Mouse (Mus musculus) heart, postnatal 0 days (tissue): ENCODE measurements around the gene Otx2. TPM values are rescaled to one million over a fixed set of nuclear protein-coding genes. Genes with fewer than 3 reads are reported as not detected.

Source experiments
- ATAC-seq: fragments of 200-750 bp; cut with Nextera tagmentation; 2 replicates; pipeline ENCODE4 v1.8.0; 2017; ENCODE audit warnings: low read depth, moderate number of reproducible peaks, moderate library complexity; ENCODE audit not compliant: insufficient read depth
- DNase-seq: peaks from one replicate; pipeline ENCODE4 v3.0.0-alpha.2; 2016; ENCODE audit warnings: low spot score
- H3K27ac ChIP-seq: fragments of 300-500 bp; sonication (generic); 2 replicates; pipeline ENCODE4 v1.5.1; 2014; ENCODE audit warnings: low read depth, mild to moderate bottlenecking
- H3K27me3 ChIP-seq: fragments of 300-500 bp; sonication (generic); 2 replicates; pipeline ENCODE4 v1.6.1; 2014; ENCODE audit warnings: low read length, mixed read lengths; ENCODE audit not compliant: control insufficient read depth, insufficient read depth
- H3K36me3 ChIP-seq: fragments of 300-500 bp; sonication (generic); replicated peaks from 2 replicates; pipeline ENCODE4 v1.6.1; 2014; ENCODE audit warnings: low read length, mixed read lengths; ENCODE audit not compliant: control insufficient read depth, insufficient read depth
- H3K4me1 ChIP-seq: fragments of 300-500 bp; sonication (generic); 2 replicates; pipeline ENCODE4 v1.6.1; 2014; ENCODE audit warnings: antibody characterized with exemption; ENCODE audit not compliant: control insufficient read depth, insufficient read depth
- H3K4me2 ChIP-seq: fragments of 300-500 bp; sonication (generic); 2 replicates; pipeline ENCODE4 v1.6.1; 2014; ENCODE audit warnings: low read depth, mild to moderate bottlenecking, low read length, moderate library complexity
- H3K4me3 ChIP-seq: fragments of 300-500 bp; sonication (generic); 2 replicates; pipeline ENCODE4 v1.5.1; 2014; ENCODE audit warnings: low read depth, low read length
- H3K9ac ChIP-seq: fragments of 300-500 bp; sonication (generic); replicated peaks from 2 replicates; pipeline ENCODE4 v1.6.1; 2014; ENCODE audit warnings: low read depth, low read length, mixed read lengths
- H3K9me3 ChIP-seq: fragments of 300-500 bp; sonication (generic); replicated peaks from 2 replicates; pipeline ENCODE4 v1.6.1; 2016; ENCODE audit warnings: low read length; ENCODE audit not compliant: control insufficient read depth
- CTCF ChIP-seq: IDR thresholded peaks from 2 replicates; pipeline ENCODE4 v1.5.1; 2016; ENCODE audit warnings: antibody characterized with exemption, control low read depth, low read depth
- EP300 ChIP-seq: IDR thresholded peaks from 2 replicates; pipeline ENCODE4 v1.6.1; 2016; ENCODE audit warnings: antibody characterized with exemption, low read depth
- WGBS: fragments of 180-500 bp; shearing (Covaris S2); extraction: QIAGEN DNeasy Blood & Tissue Kit; methylation state at CpG from one replicate; pipeline ENCODE4 v1.1.7; 2014; 5-methylcytosine and 5-hydroxymethylcytosine counted together
- polyA plus RNA-seq: library from polyadenylated mRNA; unstranded; fragments of >200 nt; fragmentation: Nextera tagmentation; extraction: Ambion mirVana; gene quantifications from 2 replicates; pipeline ENCODE4 v1.2.1, GENCODE M21; 2015
- total RNA-seq: library from RNA; depleted of rRNA; stranded (reverse); fragments of >200 nt; gene quantifications from 2 replicates; pipeline ENCODE4 v1.2.3, GENCODE M21; 2014; ENCODE audit warnings: low replicate concordance; rRNA removed

The Otx2 gene
- not detected in 2 replicates for total RNA-seq
- not detected in 2 replicates for polyA plus RNA-seq

- TF ChIP-seq EP300 (no peak), CTCF (no peak)
- no peaks in the 10 kb centered on the region for H3K4me1 ChIP-seq
- peaks cover 97% of the 10 kb centered on the region for H3K27me3 ChIP-seq
- H3K9me3 ChIP-seq: no peaks in the 10 kb centered on the region
- 2% methylated on average over 27 of the region's 27 CpGs for WGBS
- no peak within 1 kb of the TSS for H3K4me2 ChIP-seq
- DNase-seq: no peak
- no peak within 1 kb of the TSS for H3K4me3 ChIP-seq
- H3K9ac ChIP-seq: no peak within 1 kb of the TSS
- no peaks in the 10 kb centered on the region for H3K36me3 ChIP-seq
- no peak for ATAC-seq
- H3K27ac ChIP-seq: no peak within 1 kb of the TSS
Observed at GRCm38 (mm10) chr14:48673541-48673940, at the start of gene Otx2. Gene Otx2, minus strand, starts transcription at chr14:48673819.

GRCm38 (mm10) chr14:48722763-48723162 is 49.1 kb upstream of the Otx2 start:
- no peak for DNase-seq
- WGBS: 38% methylated on average over 4 of the region's 4 CpGs

GRCm38 (mm10) chr14:48719296-48719695 is 45.7 kb upstream of the Otx2 start:
- TF ChIP-seq CTCF (no peak), EP300 (no peak)
- no peaks in the 10 kb centered on the region for H3K4me1 ChIP-seq
- WGBS: 72% methylated on average over 3 of the region's 3 CpGs
- no peaks in the 10 kb centered on the region for H3K27me3 ChIP-seq
- ATAC-seq (no peak), DNase-seq (no peak)
- no peaks in the 10 kb centered on the region for H3K9me3 ChIP-seq
- H3K4me2 ChIP-seq: no peak overlapping the region
- no peaks in the 10 kb centered on the region for H3K36me3 ChIP-seq
- H3K27ac ChIP-seq: no peak overlapping the region
- H3K4me3 ChIP-seq: no peak overlapping the region
- H3K9ac ChIP-seq: no peak overlapping the region

More at GRCm38 (mm10) chr14:48722763-48723162, 49.1 kb upstream of the Otx2 start:
- H3K9ac ChIP-seq: no peak overlapping the region
- H3K27ac ChIP-seq: no peak overlapping the region
- ATAC-seq: no peak
- no peak for TF ChIP-seq CTCF
- no peak for TF ChIP-seq EP300
- H3K4me2 ChIP-seq: no peak overlapping the region
- no peaks in the 10 kb centered on the region for H3K9me3 ChIP-seq
- H3K36me3 ChIP-seq: no peaks in the 10 kb centered on the region
- H3K4me3 ChIP-seq: no peak overlapping the region
- no peaks in the 10 kb centered on the region for H3K27me3 ChIP-seq
- H3K4me1 ChIP-seq: no peaks in the 10 kb centered on the region

- Histone ChIP-seq H3K36me3 (no peaks in the 10 kb centered on the region), H3K9me3 (no peaks in the 10 kb centered on the region), H3K4me3 (no peak overlapping the region), H3K4me1 (no peaks in the 10 kb centered on the region), H3K27me3 (no peaks in the 10 kb centered on the region), H3K4me2 (no peak overlapping the region), H3K9ac (no peak overlapping the region), H3K27ac (no peak overlapping the region)
- no peak for DNase-seq
- TF ChIP-seq EP300: no peak
- no peak for TF ChIP-seq CTCF
- no peak for ATAC-seq
- WGBS: 63% methylated on average over 8 of the region's 8 CpGs
Observed at GRCm38 (mm10) chr14:48717632-48718279, 44.1 kb upstream of the Otx2 start.

GRCm38 (mm10) chr14:48716456-48716855 is 42.8 kb upstream of the Otx2 start:
- no peaks in the 10 kb centered on the region for H3K4me1 ChIP-seq
- H3K27ac ChIP-seq: no peak overlapping the region
- DNase-seq: no peak
- H3K4me2 ChIP-seq: no peak overlapping the region
- H3K9me3 ChIP-seq: no peaks in the 10 kb centered on the region
- ATAC-seq: no peak
- WGBS: 90% methylated on average over 4 of the region's 4 CpGs
- no peaks in the 10 kb centered on the region for H3K36me3 ChIP-seq
- H3K9ac ChIP-seq: no peak overlapping the region
- TF ChIP-seq CTCF (no peak), EP300 (no peak)
- no peak overlapping the region for H3K4me3 ChIP-seq
- H3K27me3 ChIP-seq: no peaks in the 10 kb centered on the region

- no peak for TF ChIP-seq CTCF
- TF ChIP-seq EP300: no peak
- Histone ChIP-seq H3K36me3 (no peaks in the 10 kb centered on the region), H3K9ac (no peak overlapping the region), H3K4me3 (no peak overlapping the region), H3K27ac (no peak overlapping the region), H3K4me2 (no peak overlapping the region), H3K27me3 (peaks cover 16% of the 10 kb centered on the region; the same call in 1 of the 2 replicates), H3K9me3 (no peaks in the 10 kb centered on the region), H3K4me1 (0 out of 2 replicates have a peak, but pooled peaks cover 3% of the 10 kb centered on the region)
- ATAC-seq: no peak
- WGBS: 85% methylated on average over 13 of the region's 13 CpGs
- DNase-seq: no peak
Observed at GRCm38 (mm10) chr14:48710871-48711370, 37.3 kb upstream of the Otx2 start.
